Mouse (Mus musculus): ENCODE data around the gene Stag1.

- no peak for TF ChIP-seq CTCF (IDR thresholded peaks at IDR 0.05; ENCODE audit: insufficient read depth, low read depth, low read length)
- TF ChIP-seq POLR2A (IDR thresholded peaks at IDR 0.05; ENCODE audit: insufficient read depth, low read depth, low read length): no peak
Measured at GRCm38 (mm10) chr9:100993937-100994336, 396.3 kb downstream of the Stag1 start.

All from olfactory bulb, adult 2 months (tissue).